Mouse (Mus musculus) stomach, embryonic 15.5 days (tissue): ENCODE results near the gene Birc3. TPM values are rescaled to one million over a fixed set of nuclear protein-coding genes. Genes with fewer than 3 reads are reported as not detected.
A peak's percentile ranks its signal among the peaks of the same experiment; 100 is the strongest.
"Not testable (repeated sequence)": the region's sequence is repeated elsewhere in the genome, so short reads cannot be mapped to it uniquely, and the experiment has no call there.

ENCODE experiments used
- ATAC-seq: fragments of 200-750 bp; cut with Nextera tagmentation; 2 replicates; pipeline ENCODE4 v1.8.0; 2017; ENCODE audit warnings: low read depth, moderate number of reproducible peaks, moderate TSS enrichment; ENCODE audit not compliant: insufficient read depth, low FRiP score
- H3K27ac ChIP-seq: fragments of 300-500 bp; sonication (generic); 2 replicates; pipeline ENCODE4 v1.5.1; 2015; ENCODE audit warnings: mild to moderate bottlenecking, inconsistent platforms
- H3K27me3 ChIP-seq: fragments of 300-500 bp; sonication (generic); replicated peaks from 2 replicates; pipeline ENCODE4 v1.6.1; 2015; ENCODE audit warnings: inconsistent platforms
- H3K36me3 ChIP-seq: fragments of 300-500 bp; sonication (generic); 2 replicates; pipeline ENCODE4 v1.6.1; 2015; ENCODE audit warnings: inconsistent platforms
- H3K4me1 ChIP-seq: fragments of 300-500 bp; sonication (generic); 2 replicates; pipeline ENCODE4 v1.6.1; 2015; ENCODE audit warnings: inconsistent platforms
- H3K4me2 ChIP-seq: fragments of 300-500 bp; sonication (generic); 2 replicates; pipeline ENCODE4 v1.6.1; 2015; ENCODE audit warnings: mild to moderate bottlenecking, inconsistent platforms
- H3K4me3 ChIP-seq: fragments of 300-500 bp; sonication (generic); replicated peaks from 2 replicates; pipeline ENCODE4 v1.5.1; 2015; ENCODE audit warnings: inconsistent platforms
- H3K9ac ChIP-seq: fragments of 300-500 bp; sonication (generic); 2 replicates; pipeline ENCODE4 v1.6.1; 2015; ENCODE audit warnings: inconsistent platforms
- H3K9me3 ChIP-seq: fragments of 300-500 bp; sonication (generic); 2 replicates; pipeline ENCODE4 v1.6.1; 2016; ENCODE audit warnings: inconsistent platforms
- WGBS: fragments of 180-500 bp; shearing (Covaris S2); methylation state at CpG from one replicate; pipeline ENCODE4 v1.1.7; 2015; 5-methylcytosine and 5-hydroxymethylcytosine counted together
- polyA plus RNA-seq: library from polyadenylated mRNA; unstranded; fragments of >200 nt; fragmentation: Nextera tagmentation; extraction: Ambion mirVana; gene quantifications from 2 replicates; pipeline ENCODE4 v1.2.1, GENCODE M21; 2015

The Birc3 gene
- polyA plus RNA-seq, 1 experiment from 2014 or later: 9.6 TPM

DNA sequence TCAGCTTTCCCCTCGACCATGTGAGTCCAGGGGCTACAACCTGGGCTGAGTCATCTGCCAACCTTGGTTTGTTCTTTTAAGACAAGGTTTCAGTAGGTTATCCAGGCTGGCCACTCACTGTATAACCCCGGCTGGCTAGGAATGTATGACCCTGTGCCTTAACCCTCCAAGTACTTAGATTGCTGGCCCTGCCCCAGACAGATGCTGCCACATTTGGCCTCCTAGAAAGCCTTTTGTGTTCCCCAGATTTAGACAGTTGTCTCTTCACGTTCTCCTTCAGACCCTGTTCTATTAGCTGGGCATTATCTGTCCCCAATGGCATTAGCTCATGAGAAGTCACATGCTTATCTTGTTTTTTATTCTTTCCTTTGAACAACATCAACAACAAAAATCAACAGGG is 17.1 kb downstream of the Birc3 start:
- WGBS: 54% methylated on average over 3 of the region's 3 CpGs
- Histone ChIP-seq H3K4me3 (no peak overlapping the region), H3K27ac (no peak overlapping the region), H3K9me3 (no peaks in the 10 kb centered on the region), H3K36me3 (no peaks in the 10 kb centered on the region), H3K9ac (no peak overlapping the region), H3K4me2 (no peak overlapping the region), H3K27me3 (no peaks in the 10 kb centered on the region), H3K4me1 (no peaks in the 10 kb centered on the region)
- no peak for ATAC-seq

DNA sequence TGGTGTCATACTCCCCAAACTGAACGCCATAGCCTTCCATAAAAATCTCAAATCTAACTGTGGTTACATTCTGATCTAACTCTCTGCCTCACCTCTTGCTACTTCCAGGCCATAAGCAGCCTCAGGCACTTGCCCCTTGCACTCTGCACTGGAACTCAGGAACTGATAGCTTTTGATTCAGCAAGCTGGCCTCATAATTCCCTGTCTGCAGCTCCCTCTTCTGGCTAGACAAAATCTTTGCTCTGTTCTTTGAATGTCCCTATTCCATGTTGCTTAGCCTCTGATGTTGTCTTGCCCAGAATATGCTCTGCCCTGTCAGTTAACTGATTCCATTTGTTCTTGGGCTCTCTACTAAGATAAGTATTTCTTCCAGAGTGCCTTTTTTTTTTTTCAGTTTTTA is 17.6 kb downstream of the Birc3 start:
- Histone ChIP-seq H3K9me3 (no peaks in the 10 kb centered on the region), H3K4me2 (no peak overlapping the region), H3K4me3 (no peak overlapping the region), H3K36me3 (no peaks in the 10 kb centered on the region), H3K9ac (no peak overlapping the region), H3K4me1 (no peaks in the 10 kb centered on the region), H3K27me3 (no peaks in the 10 kb centered on the region), H3K27ac (no peak overlapping the region)
- 40% methylated on average over 1 of the region's 1 CpGs for WGBS
- no peak; the same call in 1 of the 2 replicates for ATAC-seq

DNA sequence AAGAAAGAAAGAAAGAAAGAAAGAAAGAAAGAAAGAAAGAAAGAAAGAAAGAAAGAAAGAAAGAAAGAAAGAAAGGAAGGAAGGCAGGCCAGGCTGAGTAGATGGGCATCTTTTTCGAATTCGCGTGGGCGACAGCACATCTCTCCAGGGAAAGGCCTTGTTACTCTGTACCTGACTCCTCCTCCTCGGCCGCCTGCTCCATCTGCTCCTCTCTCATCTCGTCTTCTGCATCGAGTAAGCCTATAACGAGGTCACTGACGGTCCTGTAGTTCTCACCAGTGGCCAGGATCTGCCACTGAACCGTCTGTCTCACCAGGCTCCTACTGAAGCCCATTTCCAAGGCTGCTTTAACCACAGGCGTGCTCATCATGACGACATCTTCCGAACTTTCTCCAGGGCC is 18.8 kb downstream of the Birc3 start:
- not testable (repeated sequence) for H3K27me3 ChIP-seq, H3K4me3 ChIP-seq, H3K36me3 ChIP-seq, H3K4me1 ChIP-seq, H3K4me2 ChIP-seq, H3K9me3 ChIP-seq, ATAC-seq, H3K27ac ChIP-seq, H3K9ac ChIP-seq
- WGBS: 82% methylated on average over 14 of the region's 14 CpGs

DNA sequence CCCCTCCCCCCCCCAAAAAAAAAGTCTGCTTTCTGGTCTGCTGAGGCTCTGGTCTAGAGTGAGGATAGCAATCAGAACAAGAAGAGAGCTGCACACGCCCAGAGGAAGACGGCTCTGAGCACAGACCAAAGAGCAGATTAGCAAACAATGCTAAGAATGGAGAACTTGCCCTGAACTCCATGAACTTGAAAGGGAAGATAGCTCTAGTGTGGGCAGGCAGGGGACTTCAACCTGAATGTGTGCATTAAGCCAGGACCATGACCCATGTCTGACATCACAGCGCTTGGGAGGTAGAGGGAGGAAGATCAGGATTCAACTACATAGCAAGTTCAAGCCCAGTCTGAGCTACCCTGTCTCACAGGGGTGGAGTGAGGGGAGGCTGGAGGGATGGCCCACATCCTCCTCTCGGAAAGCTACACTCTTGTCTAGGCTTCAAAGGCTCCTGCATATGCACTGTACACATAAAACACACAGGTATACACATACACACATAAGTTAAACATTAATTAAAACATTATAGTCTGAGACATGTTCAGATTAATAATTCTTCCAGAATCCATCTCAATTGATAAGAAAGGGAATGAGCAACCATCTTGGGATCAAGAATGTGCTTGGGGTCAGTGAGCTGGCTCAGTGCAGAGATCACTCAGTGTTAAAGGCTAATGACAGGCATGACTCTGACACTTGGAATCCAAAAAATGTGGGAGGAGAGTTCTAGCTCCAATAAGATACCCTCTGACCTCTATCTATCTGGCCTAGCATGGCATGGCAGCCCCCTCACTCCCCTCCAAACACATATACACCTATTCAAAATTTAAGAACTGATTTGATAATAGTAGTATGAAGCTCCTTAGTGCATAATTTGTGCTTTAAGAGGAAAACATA is 20.4 kb downstream of the Birc3 start:
- H3K4me1 ChIP-seq: no peaks in the 10 kb centered on the region
- no peak overlapping the region for H3K4me3 ChIP-seq
- WGBS: 63% methylated on average over 4 of the region's 4 CpGs
- no peak for ATAC-seq
- H3K9ac ChIP-seq: no peak overlapping the region
- H3K27me3 ChIP-seq: no peaks in the 10 kb centered on the region
- no peak overlapping the region for H3K4me2 ChIP-seq
- H3K27ac ChIP-seq: no peak overlapping the region
- no peaks in the 10 kb centered on the region for H3K9me3 ChIP-seq
- H3K36me3 ChIP-seq: no peaks in the 10 kb centered on the region

DNA sequence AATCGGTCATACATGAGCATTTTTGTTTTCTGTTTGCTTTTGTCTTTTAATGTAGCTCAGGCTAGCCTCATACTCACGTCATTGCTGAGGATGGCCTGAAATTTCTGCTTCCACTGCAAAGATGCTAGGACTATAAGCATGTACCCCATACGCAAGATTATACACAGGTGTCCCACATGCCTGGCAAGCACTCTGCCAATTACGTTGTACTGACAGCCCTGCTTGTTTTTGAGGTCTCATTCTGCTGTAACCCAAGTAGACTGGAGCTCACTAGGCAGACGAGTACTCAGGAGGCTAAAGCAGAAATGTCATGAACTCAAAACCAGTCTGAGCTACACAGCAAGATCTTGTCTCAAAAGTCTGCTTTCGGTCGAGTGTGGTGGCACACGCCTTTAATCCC is 21.1 kb downstream of the Birc3 start:
- no peaks in the 10 kb centered on the region for H3K9me3 ChIP-seq
- no peaks in the 10 kb centered on the region for H3K36me3 ChIP-seq
- H3K27ac ChIP-seq: no peak overlapping the region
- ATAC-seq: no peak
- H3K4me3 ChIP-seq: no peak overlapping the region
- H3K27me3 ChIP-seq: no peaks in the 10 kb centered on the region
- no peak overlapping the region for H3K4me2 ChIP-seq
- WGBS: 85% methylated on average over 8 of the region's 8 CpGs
- no peaks in the 10 kb centered on the region for H3K4me1 ChIP-seq
- no peak overlapping the region for H3K9ac ChIP-seq

DNA sequence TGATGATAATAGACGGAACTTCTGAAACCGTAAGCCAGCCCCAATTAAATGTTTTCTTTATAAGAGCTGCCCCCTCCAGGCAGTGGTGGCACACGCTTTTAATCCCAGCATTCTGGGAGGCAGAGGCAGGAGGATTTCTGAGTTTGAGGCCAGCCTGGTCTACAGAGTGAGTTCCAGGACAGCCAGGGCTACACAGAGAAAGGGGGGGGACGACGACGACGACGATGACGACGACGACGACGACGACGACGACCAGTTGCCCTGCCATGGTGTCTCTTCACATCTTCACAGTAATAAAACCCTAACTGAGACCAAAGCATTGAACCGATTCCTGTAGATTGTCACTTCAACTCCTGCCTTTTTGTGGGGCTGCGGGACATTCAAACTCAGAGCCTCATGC is 24.8 kb downstream of the Birc3 start:
- Histone ChIP-seq H3K4me2 (no peak overlapping the region), H3K4me3 (no peak overlapping the region), H3K4me1 (no peaks in the 10 kb centered on the region), H3K9ac (no peak overlapping the region), H3K36me3 (no peaks in the 10 kb centered on the region), H3K27me3 (no peaks in the 10 kb centered on the region), H3K27ac (no peak overlapping the region), H3K9me3 (no peaks in the 10 kb centered on the region)
- WGBS: 92% methylated on average over 18 of the region's 18 CpGs
- no peak for ATAC-seq

DNA sequence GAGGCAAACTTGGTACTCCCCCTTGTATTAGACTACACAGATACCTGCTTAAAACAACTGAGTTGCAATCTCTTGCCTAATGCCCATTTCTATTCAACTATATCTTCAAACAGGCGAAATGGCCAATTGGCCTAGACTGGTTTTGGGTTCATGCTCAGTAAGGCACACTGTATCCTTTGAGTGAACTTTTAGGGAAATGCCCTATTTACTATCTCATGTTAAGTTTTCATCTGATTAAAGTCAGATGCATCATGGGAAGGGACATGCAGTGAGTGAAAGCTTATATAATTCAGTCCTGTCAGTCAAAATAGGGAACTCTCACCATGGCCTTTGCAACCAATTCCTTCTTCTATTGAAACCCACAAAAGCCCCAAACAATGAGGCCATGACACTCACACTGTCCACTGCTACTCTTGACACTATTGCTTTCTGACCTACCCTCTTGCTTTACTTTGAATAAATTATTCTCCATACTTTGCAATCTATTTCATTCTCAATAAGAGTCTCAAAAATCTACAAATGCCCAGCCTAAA is 26.3 kb downstream of the Birc3 start:
- H3K9me3 ChIP-seq: no peaks in the 10 kb centered on the region
- ATAC-seq: no peak
- no peaks in the 10 kb centered on the region for H3K36me3 ChIP-seq
- WGBS: 78% methylated on average over 1 of the region's 1 CpGs
- no peaks in the 10 kb centered on the region for H3K4me1 ChIP-seq
- H3K4me3 ChIP-seq: no peak overlapping the region
- H3K4me2 ChIP-seq: no peak overlapping the region
- H3K9ac ChIP-seq: no peak overlapping the region
- no peaks in the 10 kb centered on the region for H3K27me3 ChIP-seq
- H3K27ac ChIP-seq: no peak overlapping the region

DNA sequence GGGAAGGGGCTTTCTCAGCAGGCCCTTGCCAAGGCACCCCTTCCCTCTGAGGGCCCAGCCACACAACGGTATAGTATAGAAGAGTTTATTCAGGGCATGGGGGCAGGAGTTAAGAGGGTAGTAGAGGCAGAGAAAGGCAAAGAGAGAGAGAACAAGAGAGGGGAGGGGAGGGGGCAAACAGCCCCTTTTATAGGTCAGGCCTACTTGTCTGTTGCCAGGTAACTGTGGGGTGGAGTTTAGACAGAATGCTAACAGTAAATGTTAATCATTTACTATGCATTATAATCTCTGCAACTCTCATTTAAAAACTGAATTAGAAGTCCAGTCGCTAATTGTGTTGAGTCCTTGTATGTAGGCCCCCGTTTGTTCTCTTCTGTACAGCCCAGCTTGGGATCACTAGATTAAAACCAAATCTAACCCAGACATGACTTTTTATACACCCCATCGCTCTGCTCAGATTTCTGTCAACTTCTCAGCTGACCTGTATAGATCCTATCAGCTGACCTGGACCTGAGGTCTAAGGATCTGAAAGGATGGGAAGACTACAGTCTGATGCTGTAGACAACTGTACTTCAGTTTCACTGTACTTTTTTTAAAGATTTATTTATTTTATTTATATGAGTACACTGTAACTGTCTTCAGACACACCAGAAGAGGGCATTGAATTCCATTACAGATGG is 27.6 kb downstream of the Birc3 start:
- Histone ChIP-seq H3K4me3 (no peak overlapping the region), H3K27me3 (no peaks in the 10 kb centered on the region), H3K9ac (no peak overlapping the region), H3K36me3 (no peaks in the 10 kb centered on the region), H3K4me1 (no peaks in the 10 kb centered on the region), H3K27ac (no peak overlapping the region), H3K9me3 (no peaks in the 10 kb centered on the region), H3K4me2 (no peak overlapping the region)
- 55% methylated on average over 4 of the region's 4 CpGs for WGBS
- ATAC-seq: no peak

DNA sequence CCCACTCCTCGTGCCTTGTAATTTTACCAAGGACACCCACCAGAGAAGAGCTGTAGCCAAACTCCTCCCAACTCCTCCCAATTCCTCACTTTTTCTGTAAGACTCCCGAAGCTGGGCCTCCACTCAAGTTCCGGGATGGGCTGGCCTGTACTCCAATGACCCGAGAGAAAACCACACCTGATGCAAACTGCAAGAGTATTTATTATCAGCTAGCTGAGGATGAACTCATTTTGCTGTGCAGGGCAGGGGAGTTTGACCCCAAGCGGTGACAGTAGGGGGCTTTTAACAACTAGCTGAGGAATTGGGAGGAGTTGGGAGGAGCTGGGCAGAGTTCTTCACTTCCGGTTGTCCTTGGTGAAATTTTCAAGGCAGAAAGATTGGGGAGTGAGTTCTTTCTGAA is 31.8 kb downstream of the Birc3 start:
- Histone ChIP-seq H3K27ac (no peak overlapping the region), H3K4me1 (no peaks in the 10 kb centered on the region), H3K4me2 (no peak overlapping the region), H3K36me3 (no peaks in the 10 kb centered on the region), H3K9ac (no peak overlapping the region), H3K9me3 (no peaks in the 10 kb centered on the region), H3K4me3 (no peak overlapping the region), H3K27me3 (no peaks in the 10 kb centered on the region)
- WGBS: 70% methylated on average over 6 of the region's 6 CpGs
- ATAC-seq: no peak

DNA sequence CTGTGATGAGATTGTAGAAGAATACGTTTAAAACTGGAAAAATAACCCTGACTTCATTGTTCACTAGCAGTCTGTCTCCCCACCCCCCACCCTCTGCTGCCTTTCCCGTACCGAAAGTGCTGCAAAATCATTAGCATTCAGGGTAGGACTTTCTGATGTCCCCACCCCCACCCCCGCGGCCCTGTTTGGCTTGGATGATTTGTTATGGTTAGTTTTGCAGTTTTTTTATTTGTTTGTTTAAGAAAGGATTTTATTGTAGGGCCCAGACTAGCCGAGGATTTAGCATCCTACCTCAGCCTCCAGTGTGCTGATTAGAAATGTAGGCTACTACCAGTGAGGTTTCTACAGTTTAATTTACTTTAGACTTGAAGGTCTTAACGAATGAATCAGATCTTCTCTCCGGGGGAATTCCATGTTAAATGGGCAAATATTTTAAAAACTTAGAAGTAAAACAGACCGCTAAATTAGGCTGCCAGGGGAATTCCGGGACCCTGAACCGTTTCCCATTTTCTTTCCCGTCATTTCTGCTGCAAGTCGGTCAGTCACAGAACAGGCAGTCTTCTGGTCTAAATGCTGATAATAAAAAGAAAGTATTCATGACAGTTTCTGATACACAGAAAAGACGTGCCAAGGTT is 35.1 kb downstream of the Birc3 start:
- Histone ChIP-seq H3K27ac (peak overlapping the region; percentile 98), H3K36me3 (0 out of 2 replicates have a peak, but pooled peaks cover 7% of the 10 kb centered on the region), H3K27me3 (no peaks in the 10 kb centered on the region), H3K4me2 (peak overlapping the region; percentile 48), H3K9me3 (no peaks in the 10 kb centered on the region), H3K4me3 (peak overlapping the region; percentile 66), H3K9ac (peak overlapping the region; percentile 50; the same call in 1 of the 2 replicates), H3K4me1 (peaks cover 9% of the 10 kb centered on the region; the same call in 1 of the 2 replicates)
- no peak for ATAC-seq
- 13% methylated on average over 14 of the region's 14 CpGs for WGBS

DNA sequence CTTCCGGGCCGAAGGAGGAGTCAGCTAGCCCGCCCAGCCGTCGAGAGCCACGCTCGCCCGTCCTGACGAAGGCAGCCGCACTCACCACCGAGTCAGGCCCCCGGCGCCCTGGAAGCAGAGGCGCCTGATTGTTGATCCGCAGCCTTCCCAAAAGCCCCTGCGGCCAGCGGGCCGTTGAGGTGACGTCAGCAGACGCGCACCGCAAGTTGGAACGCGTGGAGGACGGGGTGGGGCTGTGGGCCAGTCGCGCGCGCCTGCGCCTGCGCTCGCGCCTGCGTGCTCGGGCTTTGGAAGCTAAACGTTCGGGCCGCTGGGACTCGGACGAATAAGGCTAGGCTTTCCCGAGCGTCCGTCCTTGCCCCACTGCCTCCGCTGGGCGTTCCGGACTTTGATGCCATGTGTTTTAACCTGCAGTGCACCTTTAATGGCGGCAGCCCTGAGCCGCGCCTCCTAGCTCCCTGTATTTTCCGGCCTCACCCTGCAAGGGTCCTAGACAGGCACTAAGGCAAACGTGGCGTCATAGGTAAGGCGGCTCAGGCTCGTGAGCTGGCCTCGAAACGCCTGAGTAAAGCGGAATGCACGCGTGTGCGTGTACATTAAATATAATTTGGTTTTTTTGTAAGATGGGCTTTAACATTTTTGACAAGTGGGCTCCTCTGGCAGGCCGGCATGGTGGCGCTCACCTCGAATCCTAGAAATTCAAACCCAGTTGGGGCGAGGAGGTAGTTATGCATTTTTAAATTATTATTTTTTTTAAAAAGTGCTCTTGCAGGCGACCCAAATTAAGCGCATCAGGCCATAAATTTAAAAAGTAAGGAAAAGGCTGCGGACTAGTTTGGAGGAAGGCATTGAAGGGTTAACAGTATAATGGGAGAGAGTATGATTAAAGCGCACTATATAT is 35.8 kb downstream of the Birc3 start, which contains the start of gene Birc2:
Birc2 (minus strand) TSS at position 160 of the 901 bp plus-strand sequence.
- peak within 1 kb of the TSS; percentile 66 for H3K4me3 ChIP-seq
- peak within 1 kb of the TSS; percentile 54 for H3K4me2 ChIP-seq
- H3K9ac ChIP-seq: peak within 1 kb of the TSS; percentile 73
- no peaks in the 10 kb centered on the region for H3K9me3 ChIP-seq
- WGBS: under 1% methylated on average over 68 of the region's 68 CpGs
- H3K27ac ChIP-seq: peak within 1 kb of the TSS; percentile 98
- 0 out of 2 replicates have a peak, but pooled peaks cover 7% of the 10 kb centered on the region for H3K36me3 ChIP-seq
- no peaks in the 10 kb centered on the region for H3K27me3 ChIP-seq
- ATAC-seq: peak; percentile 98
- H3K4me1 ChIP-seq: peaks cover 9% of the 10 kb centered on the region; the same call in 1 of the 2 replicates
